8 mouse cellular contexts compared by ENCODE assay signal in the genomic region with DNA sequence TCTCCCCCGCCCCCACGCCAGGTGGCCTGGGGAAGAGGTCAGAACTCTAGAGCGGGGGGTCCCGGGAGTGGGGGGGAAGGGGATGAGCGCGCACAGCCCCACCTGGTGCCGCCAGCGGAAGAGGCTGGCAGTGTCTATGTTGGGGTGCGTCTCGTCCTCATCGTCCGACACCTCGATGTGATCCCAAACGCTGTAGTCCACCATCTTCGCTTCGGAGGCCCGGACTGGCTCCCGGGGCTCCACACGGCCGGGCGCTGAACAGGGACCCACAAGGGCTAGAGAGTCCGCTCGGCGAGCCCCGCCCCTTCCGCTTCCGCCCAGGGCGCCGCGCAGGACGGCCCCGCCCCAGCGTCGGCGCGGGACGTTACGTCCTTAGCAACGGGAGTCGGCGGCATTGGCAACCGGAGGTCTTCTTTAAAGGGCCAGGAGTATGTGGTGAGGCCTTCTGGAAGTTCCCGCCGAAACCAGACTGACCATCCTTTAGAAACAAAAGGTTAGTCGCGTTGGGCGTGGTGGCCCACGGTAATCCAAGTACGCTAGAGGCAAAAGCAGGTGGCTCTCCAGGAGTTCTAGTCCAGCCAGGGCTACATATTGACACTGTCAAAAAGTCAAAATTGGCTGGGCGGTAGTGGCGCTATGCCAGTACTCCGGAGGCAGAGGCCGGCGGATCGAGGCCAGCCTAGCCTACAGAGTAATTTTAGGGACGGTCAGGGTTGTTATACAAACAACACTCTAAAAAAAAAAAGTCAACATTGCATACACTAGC. TPM values are rescaled to one million over a fixed set of nuclear protein-coding genes. Genes with fewer than 3 reads are reported as not detected.
DNase-seq lines count a peak whose midpoint lies in the region; ATAC-seq lines count a peak whose summit lies in the region.

A gene (minus strand): TSS at position 329 of the 766 bp plus-strand sequence.

- peak; percentile 95 for DNase-seq in NIH3T3 (ENCODE audit: low read depth)
- DNase-seq in cerebellum, postnatal 10 days = peak; percentile 97
- peak; percentile 87 to 90 for DNase-seq in frontal cortex, postnatal 14 days (ENCODE audit: low spot score in 2 of 2)
- peak; percentile 79 to 85 for DNase-seq in layer of hippocampus, postnatal 25 days (ENCODE audit: extremely low spot score in 1 of 2, low spot score in 1 of 2)
- peak; percentile 93 for DNase-seq in lung, postnatal 25 days (ENCODE audit: low spot score)
- peak; percentile 97 for DNase-seq in retina, embryonic 14.5 days (ENCODE audit: low spot score)
- DNase-seq in thymus, postnatal 4 days = peak; percentile 96

- peak within 1 kb of the TSS; percentile 91 for H3K9ac ChIP-seq in hindbrain, embryonic 13.5 days

- H3K9me3 ChIP-seq in hindbrain, embryonic 13.5 days = no peaks in the 10 kb centered on the region

- peak within 1 kb of the TSS; percentile 83 for H3K27ac ChIP-seq in hindbrain, embryonic 13.5 days

- WGBS in hindbrain, embryonic 13.5 days = 3% methylated on average over 56 of the region's 56 CpGs

- H3K27me3 ChIP-seq in hindbrain, embryonic 13.5 days = peaks cover 18% of the 10 kb centered on the region

- peak within 1 kb of the TSS; percentile 94 for H3K4me2 ChIP-seq in hindbrain, embryonic 13.5 days

- peak within 1 kb of the TSS; percentile 83 for H3K4me3 ChIP-seq in hindbrain, embryonic 13.5 days

- ATAC-seq in hindbrain, embryonic 13.5 days (ENCODE audit: low FRiP score) = peak; percentile 94

- H3K4me1 ChIP-seq in hindbrain, embryonic 13.5 days (replicated peaks) = peaks cover 52% of the 10 kb centered on the region

- H3K36me3 ChIP-seq in hindbrain, embryonic 13.5 days = peaks cover 18% of the 10 kb centered on the region

RNA-seq across cellular contexts. Expression of the gene that starts here (rescaled TPM):
- polyA plus RNA-seq in hindbrain, embryonic 13.5 days (2015; fragmentation: Nextera tagmentation; extraction: Ambion mirVana) = 221 and 223 TPM in 2 replicates
- 100 to 1,000 TPM; 144 to 156 TPM for total RNA-seq in layer of hippocampus, postnatal 25 days (2021)

Comparison
In these comparisons a context has a peak if more than half of its experiments do, and no peak if none do; other contexts are left out.
1. Peak in every context shown above with its lines: DNase-seq, ATAC-seq, H3K4me3 ChIP-seq and H3K27ac ChIP-seq.